Mouse (Mus musculus) heart, embryonic 15.5 days (tissue): ENCODE results near the gene Nrbp1. TPM values are rescaled to one million over a fixed set of nuclear protein-coding genes. Genes with fewer than 3 reads are reported as not detected.
"Not testable (repeated sequence)": the region's sequence is repeated elsewhere in the genome, so short reads cannot be mapped to it uniquely, and the experiment has no call there.

Experiments used
- ATAC-seq: fragments of 200-750 bp; cut with Nextera tagmentation; replicated peaks from 2 replicates; pipeline ENCODE4 v1.8.0; 2017; ENCODE audit warnings: low read depth, moderate TSS enrichment; ENCODE audit not compliant: insufficient number of reproducible peaks, insufficient read depth, low FRiP score
- H3K27ac ChIP-seq: fragments of 300-500 bp; sonication (generic); 2 replicates; pipeline ENCODE4 v1.5.1; 2015; ENCODE audit warnings: mild to moderate bottlenecking, inconsistent platforms
- H3K27me3 ChIP-seq: fragments of 300-500 bp; sonication (generic); 2 replicates; pipeline ENCODE4 v1.6.1; 2015; ENCODE audit warnings: inconsistent platforms
- H3K36me3 ChIP-seq: fragments of 300-500 bp; sonication (generic); 2 replicates; pipeline ENCODE4 v1.6.1; 2015; ENCODE audit warnings: mild to moderate bottlenecking, inconsistent platforms
- H3K4me1 ChIP-seq: fragments of 300-500 bp; sonication (generic); replicated peaks from 2 replicates; pipeline ENCODE4 v1.6.1; 2015; ENCODE audit warnings: inconsistent platforms
- H3K4me2 ChIP-seq: fragments of 300-500 bp; sonication (generic); 2 replicates; pipeline ENCODE4 v1.6.1; 2015; ENCODE audit warnings: inconsistent platforms, mild to moderate bottlenecking, moderate library complexity
- H3K4me3 ChIP-seq: fragments of 300-500 bp; sonication (generic); 2 replicates; pipeline ENCODE4 v1.5.1; 2015; ENCODE audit warnings: mild to moderate bottlenecking, inconsistent platforms
- H3K9ac ChIP-seq: fragments of 300-500 bp; sonication (generic); 2 replicates; pipeline ENCODE4 v1.6.1; 2015; ENCODE audit warnings: mild to moderate bottlenecking, inconsistent platforms
- H3K9me3 ChIP-seq: fragments of 300-500 bp; sonication (generic); replicated peaks from 2 replicates; pipeline ENCODE4 v1.6.1; 2016; ENCODE audit warnings: inconsistent platforms
- WGBS: fragments of 180-500 bp; shearing (Covaris S2); methylation state at CpG from one replicate; pipeline ENCODE4 v1.1.7; 2015; ENCODE audit warnings: mixed read lengths; 5-methylcytosine and 5-hydroxymethylcytosine counted together
- polyA plus RNA-seq: library from polyadenylated mRNA; unstranded; fragments of >200 nt; fragmentation: Nextera tagmentation; extraction: Ambion mirVana; gene quantifications from 2 replicates; pipeline ENCODE4 v1.2.1, GENCODE M21; 2015

The Nrbp1 gene
- polyA plus RNA-seq, 1 experiment from 2014 or later = 109 TPM

DNA sequence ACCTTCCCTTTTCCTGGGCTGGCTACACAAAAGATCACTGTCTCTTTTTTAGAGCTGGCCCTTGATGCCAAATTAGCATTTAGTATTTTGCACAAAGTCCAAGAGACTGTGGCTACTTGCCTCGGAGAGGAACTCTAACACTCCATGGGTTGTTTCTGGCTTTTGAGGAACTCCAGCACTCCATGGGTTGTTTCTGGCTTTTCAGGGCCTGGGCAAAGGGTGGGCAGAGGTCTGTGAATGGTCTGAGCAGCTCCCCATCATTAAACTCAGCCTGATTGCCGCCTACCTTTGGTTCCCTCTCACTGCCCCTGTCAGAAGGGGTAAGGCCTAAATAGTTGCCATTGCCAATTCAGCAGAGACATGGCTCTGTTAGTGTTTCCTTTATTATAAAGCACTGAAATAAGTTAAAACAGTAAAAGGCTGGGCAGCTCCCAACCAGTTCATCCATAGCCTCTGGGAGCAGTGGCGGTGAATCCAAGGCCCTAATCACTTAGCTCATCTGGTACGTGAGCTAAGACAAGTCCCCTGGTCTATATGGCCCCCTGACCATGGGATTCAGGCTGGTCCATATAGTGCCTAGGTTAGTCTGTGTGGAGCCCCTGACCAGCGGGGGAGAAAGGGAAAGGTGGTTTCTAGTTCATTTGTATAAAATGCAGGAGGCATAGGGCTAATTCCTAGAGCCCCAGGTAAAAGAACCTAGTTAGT is 41.9 kb upstream of the Nrbp1 start:
- 84% methylated on average over 5 of the region's 5 CpGs for WGBS
- Histone ChIP-seq H3K4me2 (no peak overlapping the region), H3K4me3 (no peak overlapping the region), H3K9ac (no peak overlapping the region), H3K27me3 (no peaks in the 10 kb centered on the region), H3K27ac (no peak overlapping the region), H3K4me1 (peaks cover 35% of the 10 kb centered on the region), H3K9me3 (no peaks in the 10 kb centered on the region; the same call in 1 of the 2 replicates), H3K36me3 (peaks cover 71% of the 10 kb centered on the region)
- no peak for ATAC-seq

DNA sequence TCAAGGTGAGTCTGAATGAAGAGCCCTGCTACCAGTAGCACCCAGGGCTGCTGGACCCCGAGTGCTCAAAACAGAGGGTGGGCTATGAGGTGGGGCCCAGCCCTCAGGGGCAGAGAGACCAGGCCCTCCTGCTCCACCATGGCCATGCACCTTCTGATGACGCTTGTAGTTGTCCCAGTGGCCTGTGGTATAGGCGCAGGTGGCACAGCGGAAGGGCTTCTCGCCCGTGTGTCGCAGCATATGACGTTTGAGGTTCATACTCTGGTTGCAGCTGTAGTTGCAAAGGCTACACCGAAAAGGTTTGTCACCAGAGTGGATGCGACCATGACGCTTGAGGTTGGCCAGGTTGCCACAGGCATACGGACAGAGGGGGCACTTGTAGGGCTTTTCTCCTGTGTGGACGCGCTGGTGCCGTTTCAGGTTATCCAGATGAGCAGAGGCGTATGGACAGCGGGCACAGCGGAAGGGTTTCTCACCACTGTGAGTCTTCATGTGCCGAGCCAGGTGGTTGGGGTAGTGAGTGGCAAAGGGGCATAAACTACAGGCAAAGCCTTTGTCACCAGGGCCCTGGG is 41.3 kb upstream of the Nrbp1 start:
- H3K27me3 ChIP-seq = no peaks in the 10 kb centered on the region
- peaks cover 77% of the 10 kb centered on the region for H3K36me3 ChIP-seq
- no peak overlapping the region for H3K4me2 ChIP-seq
- no peak overlapping the region for H3K27ac ChIP-seq
- H3K4me3 ChIP-seq = no peak overlapping the region
- 90% methylated on average over 19 of the region's 19 CpGs for WGBS
- no peaks in the 10 kb centered on the region; the same call in 1 of the 2 replicates for H3K9me3 ChIP-seq
- H3K9ac ChIP-seq = no peak overlapping the region
- ATAC-seq = no peak
- peaks cover 29% of the 10 kb centered on the region for H3K4me1 ChIP-seq

DNA sequence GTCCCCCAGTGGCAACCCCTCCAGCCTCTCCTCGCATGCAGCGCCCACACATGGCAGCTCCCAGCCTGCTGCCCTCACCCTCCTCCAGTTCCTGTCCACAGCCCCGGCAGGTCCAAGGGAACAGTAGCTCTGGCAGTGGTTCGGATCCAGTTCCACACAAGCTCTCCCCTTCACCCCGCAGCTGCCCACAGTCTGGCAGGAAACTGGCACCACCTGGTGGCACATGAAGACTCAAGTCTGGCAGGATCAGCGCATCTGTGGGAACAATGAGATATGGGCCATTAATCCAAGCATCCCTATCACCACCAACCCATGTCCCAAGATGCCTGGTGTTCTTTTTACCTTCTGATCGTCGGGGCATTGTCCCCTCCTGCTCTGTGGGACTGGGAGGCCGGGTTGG is 40.8 kb upstream of the Nrbp1 start:
- WGBS = 81% methylated on average over 9 of the region's 9 CpGs
- H3K36me3 ChIP-seq = peaks cover 77% of the 10 kb centered on the region
- H3K4me3 ChIP-seq = 0 out of 2 replicates have a peak overlapping the region, but pooled peaks have one; percentile 74
- no peak for ATAC-seq
- no peaks in the 10 kb centered on the region; the same call in 1 of the 2 replicates for H3K9me3 ChIP-seq
- no peak overlapping the region for H3K9ac ChIP-seq
- peaks cover 25% of the 10 kb centered on the region for H3K4me1 ChIP-seq
- H3K27me3 ChIP-seq = no peaks in the 10 kb centered on the region
- no peak overlapping the region for H3K27ac ChIP-seq
- no peak overlapping the region for H3K4me2 ChIP-seq

DNA sequence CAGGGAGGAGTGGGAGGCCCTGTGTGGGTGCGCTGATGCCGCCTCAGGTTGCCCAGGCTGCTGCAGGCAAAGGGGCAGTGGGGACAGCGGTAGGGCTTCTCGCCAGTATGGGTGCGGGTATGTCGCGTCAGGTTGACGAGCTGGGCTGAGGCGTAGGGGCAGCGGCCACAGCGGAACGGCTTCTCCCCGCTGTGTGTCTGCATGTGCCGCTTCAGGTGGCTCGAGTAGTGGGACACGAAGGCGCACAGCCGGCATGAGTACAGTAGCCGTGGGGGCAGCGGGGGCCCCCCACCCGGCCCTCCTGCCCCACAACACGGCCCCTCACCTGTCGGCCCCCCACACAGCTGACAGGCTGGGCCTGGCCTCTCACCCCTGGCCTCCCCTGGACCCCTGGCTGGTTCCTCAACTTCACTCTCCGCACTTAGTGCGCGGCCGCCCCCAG is 40.3 kb upstream of the Nrbp1 start:
- Histone ChIP-seq H3K27me3 (no peaks in the 10 kb centered on the region), H3K4me1 (peaks cover 25% of the 10 kb centered on the region), H3K9me3 (no peaks in the 10 kb centered on the region; the same call in 1 of the 2 replicates), H3K9ac (0 out of 2 replicates have a peak overlapping the region, but pooled peaks have one; percentile 82), H3K36me3 (peaks cover 77% of the 10 kb centered on the region), H3K27ac (no peak overlapping the region), H3K4me3 (peak overlapping the region; percentile 74; the same call in 1 of the 2 replicates), H3K4me2 (peak overlapping the region; percentile 74)
- ATAC-seq = no peak
- 84% methylated on average over 27 of the region's 27 CpGs for WGBS

DNA sequence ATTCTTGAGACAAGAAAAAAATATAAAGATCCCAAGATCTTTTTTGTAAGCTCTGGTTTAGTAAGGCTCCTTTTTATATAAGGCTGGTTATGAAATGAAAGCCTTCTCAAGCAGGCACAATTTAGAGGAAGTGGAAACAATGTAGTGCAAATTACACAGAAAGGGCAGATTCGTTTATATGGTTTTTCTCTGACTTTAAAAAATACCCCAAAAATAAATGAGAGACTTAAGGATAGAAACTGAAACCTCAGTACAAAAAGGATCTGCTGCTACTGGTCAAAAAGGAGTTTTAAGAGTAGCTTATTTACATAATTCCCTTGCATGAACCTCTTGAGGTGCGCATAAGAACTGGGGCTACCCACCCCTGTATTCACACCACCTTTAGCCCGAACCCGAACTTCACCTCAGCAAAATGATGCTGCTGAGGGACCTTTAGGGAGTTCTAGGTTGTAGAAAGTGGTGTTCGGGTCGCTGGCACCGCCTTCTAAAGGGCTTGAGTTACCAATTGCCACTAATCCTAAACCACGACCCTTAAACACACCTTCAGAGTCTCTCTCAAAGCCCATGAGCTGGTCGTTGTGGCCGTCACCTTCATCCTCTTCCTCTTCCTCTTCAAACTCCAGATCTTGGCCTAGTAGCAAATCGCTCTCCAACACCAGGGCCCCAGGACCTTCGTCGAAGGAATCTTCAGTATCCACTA is 39.5 kb upstream of the Nrbp1 start:
- Histone ChIP-seq H3K27me3 (no peaks in the 10 kb centered on the region), H3K9ac (peak overlapping the region; percentile 82), H3K4me2 (peak overlapping the region; percentile 74), H3K27ac (peak overlapping the region; percentile 72), H3K9me3 (no peaks in the 10 kb centered on the region; the same call in 1 of the 2 replicates), H3K4me1 (peaks cover 25% of the 10 kb centered on the region), H3K36me3 (peaks cover 76% of the 10 kb centered on the region), H3K4me3 (peak overlapping the region; percentile 74)
- WGBS = 15% methylated on average over 13 of the region's 13 CpGs
- ATAC-seq = no peak

DNA sequence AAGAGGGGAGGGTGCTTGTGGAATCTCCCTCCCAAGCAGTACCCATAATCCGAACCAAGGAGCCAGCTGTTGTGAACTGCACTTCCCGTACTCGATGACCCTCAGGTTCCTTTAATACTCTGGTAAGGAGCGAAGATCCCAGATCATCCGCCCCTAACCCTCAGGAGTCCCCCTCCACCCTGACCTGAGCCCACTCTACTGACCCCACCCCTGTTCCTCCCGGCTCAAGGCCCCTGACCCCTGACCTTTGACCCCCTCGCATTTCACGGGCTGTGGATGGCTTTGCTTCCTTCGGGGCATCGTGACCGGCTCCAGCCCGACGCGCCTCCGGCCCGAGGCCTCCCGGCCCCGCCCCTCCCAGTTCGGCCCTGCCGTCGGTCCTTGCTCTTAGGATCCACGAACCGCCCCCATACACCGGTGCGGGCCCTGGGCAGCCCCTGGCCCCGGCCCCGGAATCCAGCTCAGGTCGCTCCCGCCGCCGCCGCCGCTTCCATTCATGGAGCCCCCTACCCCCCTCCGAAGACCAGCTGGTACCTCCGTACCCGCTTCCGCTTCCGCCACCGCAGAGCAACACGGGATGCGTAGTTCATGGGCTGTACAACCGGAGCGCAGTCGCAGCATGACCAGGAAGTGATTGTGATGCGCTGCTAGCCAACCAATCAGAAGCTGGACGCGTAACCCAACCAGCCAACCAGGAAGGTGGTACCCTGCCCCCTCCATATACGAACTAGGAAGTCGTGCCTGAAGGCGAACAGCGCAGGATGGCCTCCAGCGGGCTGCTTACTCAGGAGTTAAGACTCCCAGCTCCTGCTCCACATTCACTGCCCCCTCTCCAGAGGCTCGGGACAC is 38.7 kb upstream of the Nrbp1 start, which contains the start of gene Zfp513:
TSS of gene Zfp513 (minus strand) at position 562 of the 849 bp plus-strand sequence.
- Histone ChIP-seq H3K27me3 (no peaks in the 10 kb centered on the region), H3K4me3 (peak within 1 kb of the TSS; percentile 74), H3K4me2 (peak within 1 kb of the TSS; percentile 77), H3K4me1 (peaks cover 25% of the 10 kb centered on the region), H3K9ac (peak within 1 kb of the TSS; percentile 82), H3K27ac (peak within 1 kb of the TSS; percentile 78), H3K36me3 (peaks cover 74% of the 10 kb centered on the region), H3K9me3 (no peaks in the 10 kb centered on the region; the same call in 1 of the 2 replicates)
- peak; percentile 97 for ATAC-seq
- WGBS = under 1% methylated on average over 53 of the region's 53 CpGs

DNA sequence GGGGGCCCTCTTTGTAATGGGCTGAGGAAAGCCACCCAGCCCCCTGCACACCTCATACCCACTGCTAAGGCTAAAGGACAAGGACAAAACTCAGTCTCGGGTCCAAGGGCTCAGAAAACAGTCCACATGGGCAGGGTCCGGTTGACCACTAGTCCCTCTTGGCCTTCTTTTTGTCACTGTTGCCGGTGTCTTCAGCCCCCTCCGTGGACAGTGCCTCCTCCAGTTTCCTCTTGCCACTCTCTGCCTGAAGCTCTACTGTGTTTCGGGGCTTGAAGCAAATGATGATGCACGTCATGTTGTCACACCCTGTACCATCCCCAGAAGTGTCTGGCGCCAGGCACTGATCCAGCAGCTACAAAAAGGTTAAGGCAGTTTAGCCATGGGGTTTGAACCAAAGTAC is 37.7 kb upstream of the Nrbp1 start:
- H3K4me1 ChIP-seq = peaks cover 25% of the 10 kb centered on the region
- no peaks in the 10 kb centered on the region; the same call in 1 of the 2 replicates for H3K9me3 ChIP-seq
- peak overlapping the region; percentile 74 for H3K4me3 ChIP-seq
- peaks cover 74% of the 10 kb centered on the region for H3K36me3 ChIP-seq
- peak overlapping the region; percentile 78 for H3K27ac ChIP-seq
- ATAC-seq = no peak
- H3K4me2 ChIP-seq = peak overlapping the region; percentile 77
- no peaks in the 10 kb centered on the region for H3K27me3 ChIP-seq
- no peak overlapping the region for H3K9ac ChIP-seq
- WGBS = 85% methylated on average over 7 of the region's 7 CpGs

DNA sequence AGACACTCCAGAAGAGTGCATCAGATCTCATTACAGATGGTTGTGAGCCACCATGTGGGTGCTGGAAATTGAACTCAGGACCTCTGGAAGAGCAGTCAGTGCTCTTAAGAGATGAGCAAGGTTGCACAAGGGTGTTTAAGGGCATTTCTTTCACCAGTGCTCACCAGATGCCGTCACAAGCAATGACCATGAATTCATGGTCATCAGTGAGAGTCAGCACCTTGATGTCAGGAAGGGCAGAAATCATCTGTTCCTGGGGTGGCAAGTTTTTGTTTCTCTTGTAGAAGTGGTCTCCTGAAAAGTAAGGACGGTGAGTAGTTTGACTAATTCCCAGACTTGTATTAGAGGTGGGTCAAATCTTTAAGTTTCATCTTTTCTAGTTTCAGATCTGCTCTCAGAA is 36.8 kb upstream of the Nrbp1 start:
- H3K36me3 ChIP-seq = peaks cover 71% of the 10 kb centered on the region
- peaks cover 25% of the 10 kb centered on the region for H3K4me1 ChIP-seq
- 81% methylated on average over 2 of the region's 2 CpGs for WGBS
- no peak overlapping the region for H3K4me2 ChIP-seq
- no peaks in the 10 kb centered on the region for H3K27me3 ChIP-seq
- H3K9ac ChIP-seq = no peak overlapping the region
- H3K9me3 ChIP-seq = no peaks in the 10 kb centered on the region; the same call in 1 of the 2 replicates
- no peak for ATAC-seq
- no peak overlapping the region for H3K4me3 ChIP-seq
- H3K27ac ChIP-seq = no peak overlapping the region

DNA sequence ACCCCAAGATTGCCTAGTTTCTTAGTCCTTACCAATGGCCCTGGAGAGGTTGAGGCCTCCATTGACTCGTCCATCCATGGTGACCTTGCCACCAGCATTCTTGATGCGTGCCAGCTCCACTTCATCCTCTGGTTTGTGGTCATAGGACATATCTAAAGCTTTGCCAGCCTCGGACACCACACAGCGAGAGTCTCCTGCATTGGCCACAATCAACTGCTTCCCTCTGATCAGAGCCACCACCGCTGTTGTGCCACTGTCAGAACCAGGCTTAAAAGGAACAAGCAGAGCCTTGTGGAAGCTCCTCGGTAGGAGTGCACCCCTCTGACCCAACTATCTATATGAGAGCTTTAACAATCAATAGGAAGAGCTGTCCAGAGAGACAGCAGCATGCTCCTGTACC is 36.2 kb upstream of the Nrbp1 start:
- no peak overlapping the region for H3K9ac ChIP-seq
- WGBS = 90% methylated on average over 6 of the region's 6 CpGs
- no peaks in the 10 kb centered on the region; the same call in 1 of the 2 replicates for H3K9me3 ChIP-seq
- ATAC-seq = no peak
- no peak overlapping the region for H3K27ac ChIP-seq
- H3K4me1 ChIP-seq = peaks cover 25% of the 10 kb centered on the region
- H3K36me3 ChIP-seq = peaks cover 65% of the 10 kb centered on the region
- H3K4me3 ChIP-seq = no peak overlapping the region
- no peaks in the 10 kb centered on the region for H3K27me3 ChIP-seq
- H3K4me2 ChIP-seq = no peak overlapping the region

DNA sequence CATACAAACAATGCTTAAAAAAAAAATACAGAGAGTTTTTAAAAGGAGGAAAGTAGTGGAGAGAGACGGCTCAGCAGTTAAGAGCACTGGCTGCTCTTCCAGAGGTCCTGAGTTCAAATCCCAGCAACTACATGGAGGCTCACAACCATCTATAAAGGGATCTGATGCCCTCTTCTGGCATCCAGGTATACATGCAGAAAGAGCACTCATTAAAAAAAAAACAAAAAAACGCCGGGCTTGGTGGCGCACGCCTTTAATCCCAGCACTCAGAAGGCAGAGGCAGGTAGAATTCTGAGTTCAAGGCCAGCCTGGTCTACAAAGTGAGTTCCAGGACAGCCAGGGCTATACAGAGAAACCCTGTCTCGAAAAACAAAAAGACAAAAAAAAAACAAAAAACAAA is 24.1 kb upstream of the Nrbp1 start:
- ATAC-seq, H3K36me3 ChIP-seq, H3K27me3 ChIP-seq, H3K27ac ChIP-seq, H3K4me3 ChIP-seq, H3K4me2 ChIP-seq, H3K9ac ChIP-seq, H3K9me3 ChIP-seq: not testable (repeated sequence)
- peaks cover 17% of the 10 kb centered on the region for H3K4me1 ChIP-seq
- 89% methylated on average over 6 of the region's 6 CpGs for WGBS
